Mouse (Mus musculus) heart, embryonic 16.5 days (tissue): Measurements from ENCODE around the gene Trappc12. TPM values are rescaled to one million over a fixed set of nuclear protein-coding genes. Genes with fewer than 3 reads are reported as not detected.
A peak's percentile ranks its signal among the peaks of the same experiment; 100 is the strongest.

Experiments
- ATAC-seq: fragments of 200-750 bp; cut with Nextera tagmentation; replicated peaks from 2 replicates; pipeline ENCODE4 v1.8.0; 2017; ENCODE audit warnings: moderate number of reproducible peaks; ENCODE audit not compliant: insufficient read depth, low FRiP score; ENCODE audit errors: extremely low read depth
- H3K27ac ChIP-seq: fragments of 300-500 bp; sonication (generic); 2 replicates; pipeline ENCODE4 v1.5.1; 2014; ENCODE audit warnings: mild to moderate bottlenecking, low read length, control low read depth, moderate library complexity
- H3K27me3 ChIP-seq: fragments of 300-500 bp; sonication (generic); 2 replicates; pipeline ENCODE4 v1.6.1; 2014; ENCODE audit warnings: low read length, mixed read lengths; ENCODE audit not compliant: control insufficient read depth, insufficient read depth
- H3K36me3 ChIP-seq: fragments of 300-500 bp; sonication (generic); 2 replicates; pipeline ENCODE4 v1.6.1; 2014; ENCODE audit not compliant: control insufficient read depth, insufficient read depth
- H3K4me1 ChIP-seq: fragments of 300-500 bp; sonication (generic); 2 replicates; pipeline ENCODE4 v1.6.1; 2014; ENCODE audit warnings: low read length, mixed read lengths; ENCODE audit not compliant: control insufficient read depth, insufficient read depth
- H3K4me2 ChIP-seq: fragments of 300-500 bp; sonication (generic); 2 replicates; pipeline ENCODE4 v1.6.1; 2014; ENCODE audit warnings: low read depth, mild to moderate bottlenecking, control low read depth, low read length
- H3K4me3 ChIP-seq: fragments of 300-500 bp; sonication (generic); 2 replicates; pipeline ENCODE4 v1.5.1; 2014; ENCODE audit warnings: mild to moderate bottlenecking, control low read depth, low read length
- H3K9ac ChIP-seq: fragments of 300-500 bp; sonication (generic); 2 replicates; pipeline ENCODE4 v1.6.1; 2014; ENCODE audit warnings: low read length, control low read depth
- H3K9me3 ChIP-seq: fragments of 300-500 bp; sonication (generic); replicated peaks from 2 replicates; pipeline ENCODE4 v1.6.1; 2016; ENCODE audit warnings: low read length; ENCODE audit not compliant: control insufficient read depth
- WGBS: fragments of 180-500 bp; shearing (Covaris S2); extraction: QIAGEN DNeasy Blood & Tissue Kit; methylation state at CpG from one replicate; pipeline ENCODE4 v1.1.7; 2014; 5-methylcytosine and 5-hydroxymethylcytosine counted together
- microRNA-seq: library from miRNA; unstranded; fragments of <30 nt; microRNA quantifications from one replicate; pipeline ENCODE4, GENCODE M21; 2017
- polyA plus RNA-seq: library from polyadenylated mRNA; unstranded; fragments of >200 nt; fragmentation: Nextera tagmentation; extraction: Ambion mirVana; gene quantifications from 2 replicates; pipeline ENCODE4 v1.2.1, GENCODE M21; 2015

Gene Trappc12
- polyA plus RNA-seq, 1 experiment from 2014 or later: 34.5 TPM

- Histone ChIP-seq H3K4me1 (peaks cover 10% of the 10 kb centered on the region), H3K4me2 (peak within 1 kb of the TSS; percentile 93), H3K4me3 (peak within 1 kb of the TSS; percentile 73), H3K27ac (peak within 1 kb of the TSS; percentile 12), H3K27me3 (no peaks in the 10 kb centered on the region), H3K9ac (peak within 1 kb of the TSS; percentile 79), H3K9me3 (no peaks in the 10 kb centered on the region), H3K36me3 (peaks cover 4% of the 10 kb centered on the region; the same call in 1 of the 2 replicates)
- WGBS: 2% methylated on average over 52 of the region's 52 CpGs
- peak; percentile 89 for ATAC-seq
Measured at GRCm38 (mm10) chr12:28649141-28650110, 100.8 kb downstream of the Trappc12 start, which contains the start of gene Rnaseh1. TSS of gene Rnaseh1 (plus strand) at chr12:28649602.

Small RNA genes lying within 50 kb of the gene (microRNA-seq; reads per million reads assigned to microRNA genes)
- not detected for gene Mir6937

Other genes starting within 250 kb of the Trappc12 start
- gene Dcdc2c, start 198.1 kb downstream of the Trappc12 start, polyA plus RNA-seq: 0.09 and 0.16 TPM in 2 replicates
- not detected in 2 replicates for gene Allc, start 167.9 kb downstream of the Trappc12 start, polyA plus RNA-seq
- gene Colec11, start 127.1 kb downstream of the Trappc12 start, polyA plus RNA-seq: 19.5 and 20.7 TPM in 2 replicates
- gene Rps7, start 114.5 kb downstream of the Trappc12 start, polyA plus RNA-seq: 327 and 342 TPM in 2 replicates
- 19.3 and 20.8 TPM in 2 replicates for gene Rnaseh1, start 100.9 kb downstream of the Trappc12 start, polyA plus RNA-seq
- 51.1 and 54.0 TPM in 2 replicates for gene Adi1, start 75.2 kb downstream of the Trappc12 start, polyA plus RNA-seq
- gene Eipr1, start 1.3 kb upstream of the Trappc12 start, polyA plus RNA-seq: 20.2 and 24.9 TPM in 2 replicates